Mouse (Mus musculus): ENCODE data around the gene Pde4b.

- TF ChIP-seq POLR2A (IDR thresholded peaks at IDR 0.05; ENCODE audit: low read depth, low read length): no peak
- TF ChIP-seq CTCF (IDR thresholded peaks at IDR 0.05; ENCODE audit: borderline replicate concordance, insufficient read depth, low read length): no peak
Observed at GRCm38 (mm10) chr4:102272749-102273148, 185.4 kb downstream of the Pde4b start.
